Mouse (Mus musculus): ENCODE measurements around the gene Rgs7bp. TPM values are rescaled to one million over a fixed set of nuclear protein-coding genes. Genes with fewer than 3 reads are reported as not detected.
"Not testable (repeated sequence)": the region's sequence is repeated elsewhere in the genome, so short reads cannot be mapped to it uniquely, and the experiment has no call there.

The Rgs7bp gene
- polyA plus RNA-seq, 1 experiment from 2014 or later = 1.6 TPM

GRCm38 (mm10) chr13:104911006-104911405 lies 143.7 kb downstream of the Rgs7bp start:
- ATAC-seq (ENCODE audit: low FRiP score); H3K9me3 ChIP-seq (ENCODE audit: control insufficient read depth, low read length); H3K27ac ChIP-seq (ENCODE audit: low read depth, low read length); DNase-seq (ENCODE audit: low spot score); H3K4me3 ChIP-seq (ENCODE audit: low read depth, low read length); H3K4me2 ChIP-seq (replicated peaks; ENCODE audit: low read depth, low read length); H3K9ac ChIP-seq (ENCODE audit: low read depth, low read length); H3K27me3 ChIP-seq (ENCODE audit: control insufficient read depth, insufficient read depth, low read length); H3K36me3 ChIP-seq (ENCODE audit: control insufficient read depth, insufficient read depth, low read length); H3K4me1 ChIP-seq (replicated peaks; ENCODE audit: control insufficient read depth, insufficient read depth, low read length): not testable (repeated sequence)
- WGBS = 88% methylated on average over 1 of the region's 1 CpGs

- no peak for DNase-seq (ENCODE audit: low spot score)
- 72% methylated on average over 7 of the region's 7 CpGs for WGBS
- H3K4me1 ChIP-seq (replicated peaks; ENCODE audit: control insufficient read depth, insufficient read depth, low read length) = no peaks in the 10 kb centered on the region
Observed at GRCm38 (mm10) chr13:104908691-104909090, 146.0 kb downstream of the Rgs7bp start.

More at GRCm38 (mm10) chr13:104908691-104909090, 146.0 kb downstream of the Rgs7bp start:
- Histone ChIP-seq H3K27me3 (ENCODE audit: control insufficient read depth, insufficient read depth, low read length) (no peaks in the 10 kb centered on the region), H3K27ac (ENCODE audit: low read depth, low read length) (no peak overlapping the region), H3K9ac (ENCODE audit: low read depth, low read length) (no peak overlapping the region), H3K36me3 (ENCODE audit: control insufficient read depth, insufficient read depth, low read length) (no peaks in the 10 kb centered on the region), H3K4me3 (ENCODE audit: low read depth, low read length) (no peak overlapping the region), H3K4me2 (replicated peaks; ENCODE audit: low read depth, low read length) (no peak overlapping the region), H3K9me3 (ENCODE audit: control insufficient read depth, low read length) (no peaks in the 10 kb centered on the region)
- no peak for ATAC-seq (ENCODE audit: low FRiP score)

Other genes starting within 250 kb of the Rgs7bp start
- gene Cwc27, start 237.8 kb downstream of the Rgs7bp start, polyA plus RNA-seq (2014; fragmentation: Nextera tagmentation; extraction: Ambion mirVana) = 33.5 and 33.6 TPM in 2 replicates
- gene Shisal2b, start 191.0 kb downstream of the Rgs7bp start, polyA plus RNA-seq (2014; fragmentation: Nextera tagmentation; extraction: Ambion mirVana) = 0.20 TPM in 1 of 2 replicates, not detected in the other
- not detected in 2 replicates for gene 4933425L06Rik, start 27.2 kb upstream of the Rgs7bp start, polyA plus RNA-seq (2014; fragmentation: Nextera tagmentation; extraction: Ambion mirVana)
- 10.1 and 11.3 TPM in 2 replicates for gene Rnf180, start 239.9 kb upstream of the Rgs7bp start, polyA plus RNA-seq (2014; fragmentation: Nextera tagmentation; extraction: Ambion mirVana)

All from hindbrain, embryonic 11.5 days (tissue).